Mouse (Mus musculus) heart, adult 2 months (tissue): Measurements from ENCODE around the gene Vwce. TPM values are rescaled to one million over a fixed set of nuclear protein-coding genes. Genes with fewer than 3 reads are reported as not detected.

Experiments used
- DNase-seq, 2 experiments: peaks; one replicate each; pipeline ENCODE4 v3.0.0; 2021
- H3K27ac ChIP-seq: fragments of 200-600 bp; 2 replicates; pipeline ENCODE4 v1.8.1; 2022
- H3K27me3 ChIP-seq: fragments of 200-500 bp; 2 replicates; pipeline ENCODE4 v1.6.1; 2012; ENCODE audit warnings: mild to moderate bottlenecking, low read length, inconsistent platforms, mixed read lengths; ENCODE audit not compliant: control insufficient read depth, insufficient read depth
- H3K36me3 ChIP-seq: fragments of 200-500 bp; 2 replicates; pipeline ENCODE4 v1.6.1; 2012; ENCODE audit warnings: low read length, inconsistent platforms; ENCODE audit not compliant: control insufficient read depth, insufficient read depth
- H3K4me1 ChIP-seq: fragments of 200-500 bp; 2 replicates; pipeline ENCODE4 v1.6.1; 2011; ENCODE audit warnings: low read length; ENCODE audit not compliant: control insufficient read depth, insufficient read depth
- H3K4me3 ChIP-seq: fragments of 200-600 bp; 2 replicates; pipeline ENCODE4 v1.8.1; 2022
- H3K79me2 ChIP-seq: fragments of 200-500 bp; replicated peaks from 2 replicates; pipeline ENCODE4 v1.6.1; 2012; ENCODE audit warnings: mild to moderate bottlenecking, inconsistent platforms, low read length, moderate library complexity, mixed read lengths; ENCODE audit not compliant: control insufficient read depth, insufficient read depth
- H3K9ac ChIP-seq: fragments of 200-500 bp; 2 replicates; pipeline ENCODE4 v1.6.1; 2012; ENCODE audit warnings: low read depth, mild to moderate bottlenecking, control low read depth, inconsistent platforms, low read length, mixed read lengths
- CTCF ChIP-seq: fragments of 200-600 bp; IDR thresholded peaks from 2 replicates; pipeline ENCODE4 v1.8.1; 2022; ENCODE audit warnings: antibody characterized with exemption, mild to moderate bottlenecking, moderate library complexity
- EP300 ChIP-seq: fragments of 200-500 bp; IDR thresholded peaks from 2 replicates; pipeline ENCODE4 v1.6.1; 2011; ENCODE audit warnings: low read depth, low read length, control low read depth; ENCODE audit not compliant: insufficient read depth
- POLR2A ChIP-seq: fragments of 200-500 bp; IDR thresholded peaks from 2 replicates; pipeline ENCODE4 v1.6.1; 2011; ENCODE audit warnings: mild to moderate bottlenecking, low read depth, low read length, control low read depth; ENCODE audit not compliant: insufficient read depth
- WGBS: fragments of 180-500 bp; shearing (Covaris S2); methylation state at CpG from one replicate; pipeline ENCODE4 v1.1.7; 2018; 5-methylcytosine and 5-hydroxymethylcytosine counted together
- intact Hi-C: fragments of 180-260 bp; cut with DNase I; formaldehyde crosslinking; loops from one replicate; pipeline ENCODE4 v1.15.1; 2025
- polyA plus RNA-seq: library from polyadenylated mRNA; depleted of rRNA; stranded (reverse); fragments of >200 nt; gene quantifications from 2 replicates; pipeline ENCODE4 v1.2.3, GENCODE M21; 2012
- total RNA-seq, 2 experiments: library from RNA; stranded (reverse); gene quantifications; 2 replicates each; pipeline ENCODE4 v1.2.3; 2021

Gene Vwce
- total and polyA plus RNA-seq, 3 experiments: not detected

DNA sequence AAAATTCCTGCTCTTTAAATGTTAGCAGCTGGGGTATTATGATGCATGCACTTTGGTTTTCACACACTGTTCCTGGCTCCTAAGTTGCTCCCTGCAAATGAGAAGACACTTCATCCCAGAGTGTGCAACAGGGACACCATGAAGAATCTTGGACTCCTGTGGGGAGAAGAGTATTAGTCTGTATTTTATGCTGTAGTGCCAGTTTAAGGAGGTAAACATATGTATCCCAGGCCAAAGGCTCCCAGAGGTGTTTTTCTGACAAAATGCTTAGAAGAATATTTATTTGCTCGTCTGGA lies 44.7 kb downstream of the Vwce start:
- 78% methylated on average over 1 of the region's 1 CpGs for WGBS
- no peak overlapping the region for H3K4me3 ChIP-seq
- no peaks in the 10 kb centered on the region for H3K36me3 ChIP-seq
- H3K9ac ChIP-seq: no peak overlapping the region
- DNase-seq: no peak
- H3K27me3 ChIP-seq: no peaks in the 10 kb centered on the region
- no peak overlapping the region for H3K27ac ChIP-seq
- intact Hi-C loops: loop anchor here (1.0 kb wide), 1 partner anchor 31 kb away; no protein-coding TSS in a partner anchor
- H3K79me2 ChIP-seq: no peaks in the 10 kb centered on the region
- no peaks in the 10 kb centered on the region for H3K4me1 ChIP-seq
- no peak for TF ChIP-seq POLR2A
- no peak for TF ChIP-seq CTCF
- no peak for TF ChIP-seq EP300

- H3K4me3 ChIP-seq: no peak overlapping the region
- 41% methylated on average over 4 of the region's 4 CpGs for WGBS
- intact Hi-C loops: no loop called here
These were observed 47.6 kb downstream of the Vwce start for GRCm38 (mm10) chr19:10681571-10681970.

DNA sequence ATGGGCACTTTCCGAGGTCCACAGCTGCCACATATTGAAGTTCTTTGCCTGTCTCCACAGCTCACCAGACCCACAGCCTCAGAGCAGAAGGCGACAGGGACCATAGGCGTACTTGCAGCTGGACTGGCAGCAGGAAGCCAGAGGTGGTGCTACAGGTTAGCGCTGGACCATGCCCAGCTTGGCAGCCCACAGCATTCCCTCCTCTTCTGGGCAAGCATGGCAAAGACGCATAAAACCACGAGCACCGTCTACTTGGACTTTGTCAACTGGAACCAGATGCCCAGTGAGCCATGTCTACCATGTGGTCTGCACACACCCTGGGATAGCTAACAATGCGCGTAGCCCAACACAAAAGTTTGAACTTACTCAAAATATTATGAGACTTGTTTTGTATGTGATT lies 51.1 kb downstream of the Vwce start:
- 86% methylated on average over 9 of the region's 9 CpGs for WGBS
- Histone ChIP-seq H3K9ac (no peak overlapping the region), H3K4me1 (peaks cover 9% of the 10 kb centered on the region), H3K79me2 (no peaks in the 10 kb centered on the region), H3K4me3 (no peak overlapping the region), H3K36me3 (peaks cover 3% of the 10 kb centered on the region; the same call in 1 of the 2 replicates), H3K27me3 (no peaks in the 10 kb centered on the region), H3K27ac (no peak overlapping the region)
- no peak for DNase-seq
- intact Hi-C loops: no loop called here
- TF ChIP-seq POLR2A: no peak

More at GRCm38 (mm10) chr19:10681571-10681970, 47.6 kb downstream of the Vwce start:
- Histone ChIP-seq H3K9ac (no peak overlapping the region), H3K27me3 (no peaks in the 10 kb centered on the region), H3K4me1 (no peaks in the 10 kb centered on the region), H3K79me2 (no peaks in the 10 kb centered on the region), H3K27ac (no peak overlapping the region), H3K36me3 (no peaks in the 10 kb centered on the region)
- no peak for DNase-seq
- TF ChIP-seq EP300 (no peak), CTCF (no peak), POLR2A (no peak)

DNA sequence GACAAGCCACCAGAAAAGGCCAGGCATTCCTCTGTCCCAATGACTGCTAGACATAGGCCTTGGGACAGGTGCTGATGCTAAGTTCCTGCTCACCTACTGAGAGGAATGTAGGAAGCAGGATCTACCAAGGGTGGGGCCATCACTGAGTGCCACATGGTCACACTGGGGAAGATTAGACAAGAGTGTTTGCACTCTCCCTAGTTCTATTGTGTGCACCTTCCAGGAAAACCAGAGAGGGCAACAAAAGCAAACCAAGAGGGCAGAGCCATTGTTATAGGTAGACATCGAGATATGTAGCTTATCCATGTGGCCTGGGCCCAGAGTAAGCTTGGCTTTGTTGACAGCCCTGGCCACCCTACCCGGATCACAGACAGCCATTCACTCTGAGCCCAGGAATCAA lies 51.7 kb downstream of the Vwce start:
- no peak for TF ChIP-seq POLR2A
- TF ChIP-seq CTCF: no peak
- no peak for TF ChIP-seq EP300
- H3K4me1 ChIP-seq: peaks cover 11% of the 10 kb centered on the region
- no peak overlapping the region for H3K9ac ChIP-seq
- intact Hi-C loops: no loop called here
- H3K79me2 ChIP-seq: no peaks in the 10 kb centered on the region
- no peak overlapping the region for H3K27ac ChIP-seq
- H3K27me3 ChIP-seq: no peaks in the 10 kb centered on the region
- no peak overlapping the region for H3K4me3 ChIP-seq
- no peak for DNase-seq
- WGBS: 61% methylated on average over 2 of the region's 2 CpGs
- peaks cover 4% of the 10 kb centered on the region; the same call in 1 of the 2 replicates for H3K36me3 ChIP-seq

- TF ChIP-seq POLR2A: peak; percentile 87
- peak; percentile 39 for TF ChIP-seq CTCF
- 0 out of 2 replicates have a peak, but pooled peaks have one; percentile 8 for TF ChIP-seq EP300
- intact Hi-C loops: no loop called here
- no peaks in the 10 kb centered on the region for H3K27me3 ChIP-seq
- H3K79me2 ChIP-seq: peaks cover 3% of the 10 kb centered on the region; the same call in 1 of the 2 replicates
- H3K27ac ChIP-seq: peak within 1 kb of the TSS; percentile 93
- whole genome bisulfite sequencing: under 1% methylated on average over 74 of the region's 74 CpGs
- H3K9ac ChIP-seq: peak within 1 kb of the TSS; percentile 95
- peaks cover 6% of the 10 kb centered on the region; the same call in 1 of the 2 replicates for H3K36me3 ChIP-seq
- H3K4me3 ChIP-seq: peak within 1 kb of the TSS; percentile 79
- DNase-seq: peak; percentile 92 to 98
- peaks cover 15% of the 10 kb centered on the region for H3K4me1 ChIP-seq
These were observed 54.7 kb downstream of the Vwce start, which contains the start of gene Vps37c for GRCm38 (mm10) chr19:10688537-10689352. TSS of gene Vps37c (plus strand) at chr19:10688735.

GRCm38 (mm10) chr19:10689470-10690166 lies 55.6 kb downstream of the Vwce start:
- peak overlapping the region; percentile 95 for H3K9ac ChIP-seq

More at GRCm38 (mm10) chr19:10689470-10690166, 55.6 kb downstream of the Vwce start:
- peaks cover 15% of the 10 kb centered on the region for H3K4me1 ChIP-seq
- no peak for DNase-seq
- TF ChIP-seq CTCF: no peak
- TF ChIP-seq POLR2A: no peak
- no peak for TF ChIP-seq EP300
- no peaks in the 10 kb centered on the region for H3K27me3 ChIP-seq
- H3K27ac ChIP-seq: peak overlapping the region; percentile 93
- peaks cover 5% of the 10 kb centered on the region for H3K79me2 ChIP-seq
- 21% methylated on average over 5 of the region's 5 CpGs for WGBS
- peak overlapping the region; percentile 79 for H3K4me3 ChIP-seq
- H3K36me3 ChIP-seq: peaks cover 6% of the 10 kb centered on the region; the same call in 1 of the 2 replicates
- intact Hi-C loops: no loop called here
